Mouse (Mus musculus) CH12.LX (cell line): ENCODE measurements around the gene Atp5mpl. TPM values are rescaled to one million over a fixed set of nuclear protein-coding genes. Genes with fewer than 3 reads are reported as not detected.

Experiments
- DNase-seq: peaks from one replicate; pipeline ENCODE4 v3.0.0-alpha.2; 2013; ENCODE audit errors: extremely low read depth
- H3K27ac ChIP-seq: 2 replicates; pipeline ENCODE4 v1.5.1; 2012; ENCODE audit warnings: low read depth, mild to moderate bottlenecking, control low read depth, moderate library complexity; ENCODE audit not compliant: insufficient read depth
- H3K27me3 ChIP-seq: replicated peaks from 2 replicates; pipeline ENCODE3; 2012; ENCODE audit warnings: inconsistent platforms
- H3K36me3 ChIP-seq, 2 experiments: replicated peaks in 1 of 2; 2 replicates each; pipeline versions ENCODE3 to v1.6.1; 2012; ENCODE audit warnings: inconsistent platforms in 1 of 2, low read length in 1 of 2, mild to moderate bottlenecking in 1 of 2, mixed read lengths in 1 of 2, moderate library complexity in 1 of 2; ENCODE audit not compliant: control insufficient read depth in 1 of 2, insufficient read depth in 1 of 2
- H3K4me1 ChIP-seq, 2 experiments: 2 replicates each; pipeline ENCODE4 v1.6.1; 2012; ENCODE audit warnings: inconsistent platforms in 1 of 2, moderate library complexity in 1 of 2; ENCODE audit not compliant: insufficient read depth in 2 of 2, control insufficient read depth in 1 of 2
- H3K4me2 ChIP-seq: 2 replicates; pipeline ENCODE4 v1.6.1; 2012; ENCODE audit warnings: low read depth, mild to moderate bottlenecking, control low read depth; ENCODE audit not compliant: poor library complexity, insufficient read depth, severe bottlenecking
- H3K4me3 ChIP-seq, 3 experiments: fragments of 150-350 bp in 1 of 3; sonication (generic) in 1 of 3; replicated peaks in 1 of 3; 2 replicates each; pipeline versions ENCODE3 to v1.5.1; 2011 to 2012; ENCODE audit warnings: low read depth in 2 of 3, low read length in 2 of 3, mild to moderate bottlenecking in 2 of 3, moderate library complexity in 2 of 3, control low read depth in 1 of 3, improper control_type of control experiment in 1 of 3, inconsistent platforms in 1 of 3, mixed read lengths in 1 of 3; ENCODE audit not compliant: poor library complexity in 1 of 3
- H3K79me2 ChIP-seq: replicated peaks from 2 replicates; pipeline ENCODE4 v1.6.1; 2012; ENCODE audit warnings: mild to moderate bottlenecking, moderate library complexity; ENCODE audit not compliant: control insufficient read depth, poor library complexity, insufficient read depth, severe bottlenecking; ENCODE audit errors: extremely low read depth
- H3K9ac ChIP-seq: 2 replicates; pipeline ENCODE4 v1.6.1; 2012; ENCODE audit warnings: low read depth, mild to moderate bottlenecking, control low read depth, moderate library complexity; ENCODE audit not compliant: insufficient read depth
- H3K9me3 ChIP-seq: replicated peaks from 2 replicates; pipeline ENCODE3; 2012; ENCODE audit warnings: low read length, inconsistent platforms, mixed read lengths
- BHLHE40 ChIP-seq: IDR thresholded peaks from 2 replicates; pipeline ENCODE4 v1.6.1; 2011; ENCODE audit warnings: mild to moderate bottlenecking, low read depth, low read length, improper control_type of control experiment
- CHD1 ChIP-seq: IDR thresholded peaks from 2 replicates; pipeline ENCODE4 v1.6.1; 2012; ENCODE audit warnings: low read depth, low read length, improper control_type of control experiment, inconsistent platforms
- E2F4 ChIP-seq: IDR thresholded peaks from 2 replicates; pipeline ENCODE4 v1.6.1; 2011; ENCODE audit warnings: low read depth, low read length, improper control_type of control experiment; ENCODE audit not compliant: insufficient replicate concordance
- ETS1 ChIP-seq: conservative IDR thresholded peaks from 2 replicates; pipeline ENCODE4 v1.6.1; 2012; ENCODE audit warnings: low read depth, mild to moderate bottlenecking, inconsistent platforms, low read length, improper control_type of control experiment, moderate library complexity
- GABPA ChIP-seq: IDR thresholded peaks from 2 replicates; pipeline ENCODE4 v1.6.1; 2012; ENCODE audit warnings: low read depth, low read length, improper control_type of control experiment, inconsistent platforms; ENCODE audit not compliant: insufficient replicate concordance
- HCFC1 ChIP-seq: IDR thresholded peaks from 2 replicates; pipeline ENCODE4 v1.6.1; 2012; ENCODE audit warnings: low read depth, mild to moderate bottlenecking, inconsistent platforms, low read length, improper control_type of control experiment
- IRF4 ChIP-seq: IDR thresholded peaks from 2 replicates; pipeline ENCODE4 v1.6.1; 2014; ENCODE audit warnings: low read depth, mild to moderate bottlenecking, inconsistent platforms, low read length, improper control_type of control experiment
- JUN ChIP-seq: IDR thresholded peaks from 2 replicates; pipeline ENCODE4 v1.6.1; 2011; ENCODE audit warnings: low read depth, mild to moderate bottlenecking, low read length, improper control_type of control experiment, moderate library complexity; ENCODE audit not compliant: insufficient read depth
- JUND ChIP-seq: conservative IDR thresholded peaks from 2 replicates; pipeline ENCODE4 v1.6.1; 2011; ENCODE audit warnings: low read depth, low read length, improper control_type of control experiment
- MAFK ChIP-seq: IDR thresholded peaks from 2 replicates; pipeline ENCODE4 v1.6.1; 2011; ENCODE audit warnings: low read length, improper control_type of control experiment; ENCODE audit not compliant: insufficient replicate concordance
- MAZ ChIP-seq: IDR thresholded peaks from 2 replicates; pipeline ENCODE4 v1.6.1; 2012; ENCODE audit warnings: low read depth, mild to moderate bottlenecking, inconsistent platforms, low read length, improper control_type of control experiment, moderate library complexity
- MEF2A ChIP-seq: IDR thresholded peaks from 2 replicates; pipeline ENCODE4 v1.6.1; 2014; ENCODE audit warnings: low read depth, mild to moderate bottlenecking, inconsistent platforms, low read length, improper control_type of control experiment, borderline replicate concordance
- NELFE ChIP-seq: IDR thresholded peaks from 2 replicates; pipeline ENCODE4 v1.6.1; 2011; ENCODE audit warnings: low read depth, low read length, improper control_type of control experiment
- POLR2AphosphoS2 ChIP-seq: IDR thresholded peaks from 2 replicates; pipeline ENCODE4 v1.6.1; 2011; ENCODE audit warnings: low read depth, low read length, improper control_type of control experiment
- RAD21 ChIP-seq: IDR thresholded peaks from 2 replicates; pipeline ENCODE4 v1.6.1; 2011; ENCODE audit warnings: low read depth, mild to moderate bottlenecking, low read length, improper control_type of control experiment, moderate library complexity
- RCOR1 ChIP-seq: conservative IDR thresholded peaks from 2 replicates; pipeline ENCODE4 v1.6.1; 2012; ENCODE audit warnings: low read depth, mild to moderate bottlenecking, inconsistent platforms, low read length, improper control_type of control experiment
- SIN3A ChIP-seq: IDR thresholded peaks from 2 replicates; pipeline ENCODE4 v1.6.1; 2012; ENCODE audit warnings: low read length, improper control_type of control experiment, inconsistent platforms
- SMC3 ChIP-seq: IDR thresholded peaks from 2 replicates; pipeline ENCODE4 v1.6.1; 2011; ENCODE audit warnings: low read depth, low read length, improper control_type of control experiment
- TBP ChIP-seq: conservative IDR thresholded peaks from 2 replicates; pipeline ENCODE4 v1.6.1; 2011; ENCODE audit warnings: low read depth, low read length, improper control_type of control experiment
- TCF12 ChIP-seq: IDR thresholded peaks from 2 replicates; pipeline ENCODE4 v1.6.1; 2014; ENCODE audit warnings: low read depth, mild to moderate bottlenecking, inconsistent platforms, low read length, improper control_type of control experiment
- ZMIZ1 ChIP-seq: IDR thresholded peaks from 2 replicates; pipeline ENCODE4 v1.6.1; 2012; ENCODE audit warnings: low read depth, mild to moderate bottlenecking, inconsistent platforms, low read length, improper control_type of control experiment
- ZNF384 ChIP-seq: IDR thresholded peaks from 2 replicates; pipeline ENCODE4 v1.6.1; 2012; ENCODE audit warnings: low read depth, low read length, improper control_type of control experiment, inconsistent platforms
- dilution Hi-C: fragments of 300-500 bp; cut with MboI; formaldehyde crosslinking; loops from 2 replicates; pipeline ENCODE4 v1.14.3; 2020; ENCODE audit warnings: low sequenced_read_pairs; ENCODE audit not compliant: extremely low pct_unique_long_range_greater_than_20kb, extremely low pct_ligation_motif_present
- in situ Hi-C: fragments of 300-500 bp; cut with MboI; formaldehyde crosslinking; loops from 3 replicates; pipeline ENCODE4 v1.14.3; 2019; ENCODE audit warnings: low sequenced_read_pairs, low pct_ligation_motif_present, low pct_unique_long_range_greater_than_20kb, mixed read lengths
- polyA plus RNA-seq: library from polyadenylated mRNA; unstranded; fragments of >175 nt; gene quantifications from 2 replicates; pipeline ENCODE4 v1.2.1, GENCODE M21; 2012; ENCODE audit warnings: low read depth; ENCODE audit not compliant: insufficient read length
- total RNA-seq, 2 experiments: library from RNA; depleted of rRNA; stranded (reverse); fragments of 300-350 nt in 1 of 2; fragments of >200 nt in 1 of 2; gene quantifications; 2 replicates each; pipeline ENCODE4 v1.2.3; 2012 to 2014

Gene Atp5mpl
- total and polyA plus RNA-seq, 3 experiments, result 164 to 669 (median 224) TPM

DNA sequence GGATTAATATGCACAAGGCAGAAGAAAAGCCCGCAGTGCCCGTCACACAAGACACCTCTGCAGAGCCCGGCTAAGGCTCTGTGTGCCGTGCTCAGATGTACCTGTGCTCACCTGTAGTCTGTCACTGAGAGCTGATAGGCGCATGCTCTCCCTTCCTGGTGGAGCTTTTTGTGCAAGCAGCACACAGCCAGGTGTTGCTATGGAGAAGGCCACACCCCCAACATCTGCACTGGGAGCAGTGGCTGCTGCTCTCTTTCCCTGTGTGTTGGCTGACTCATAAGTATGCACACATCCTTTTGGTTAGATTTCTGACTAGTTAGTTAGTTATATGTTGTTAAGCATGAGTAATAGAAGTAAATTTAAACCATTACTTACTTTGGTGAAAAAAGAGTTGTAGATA, 25.8 kb upstream of the Atp5mpl start:
- H3K4me1 ChIP-seq, result no peaks in the 10 kb centered on the region
- DNase-seq, result no peak
- H3K27me3 ChIP-seq, result peaks cover 38% of the 10 kb centered on the region
- no peak overlapping the region for H3K4me2 ChIP-seq
- TF ChIP-seq RCOR1 (no peak), IRF4 (no peak), SIN3A (no peak), SMC3 (no peak), ZNF384 (no peak), JUN (no peak), BHLHE40 (no peak), GABPA (no peak), E2F4 (no peak)
- H3K79me2 ChIP-seq, result no peaks in the 10 kb centered on the region
- peaks cover 18% of the 10 kb centered on the region for H3K9me3 ChIP-seq
- no peak overlapping the region for H3K4me3 ChIP-seq
- dilution Hi-C loops, result no loop called here
- no peak overlapping the region for H3K9ac ChIP-seq
- no peaks in the 10 kb centered on the region for H3K36me3 ChIP-seq
- no peak overlapping the region for H3K27ac ChIP-seq
- in situ Hi-C loops, result no loop called here

DNA sequence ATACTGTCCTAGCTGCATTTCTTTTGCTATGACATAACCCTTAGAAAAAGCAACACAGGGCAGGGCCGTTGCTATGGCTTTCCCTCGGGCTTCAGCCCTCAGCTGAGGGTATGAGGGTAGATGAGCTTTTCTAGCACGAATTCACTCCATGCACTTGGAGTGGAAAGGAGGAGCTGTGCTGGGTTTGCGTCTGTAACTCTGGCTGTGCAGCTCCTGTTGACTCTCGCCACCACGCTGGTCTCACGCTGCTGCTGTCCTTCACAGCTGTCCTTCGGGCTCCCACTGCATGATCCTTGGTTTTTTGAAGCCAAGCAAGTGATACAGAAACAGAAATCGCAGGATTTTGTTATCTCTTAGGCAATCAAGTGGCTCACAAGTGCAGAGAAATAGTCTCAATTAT, 20.0 kb upstream of the Atp5mpl start:
- in situ Hi-C loops, result no loop called here

More for the DNA sequence above, 20.0 kb upstream of the Atp5mpl start:
- Histone ChIP-seq H3K4me1 (peaks cover 2 to 11% of the 10 kb centered on the region in 2 experiments; a peak in 2 of 4 replicates), H3K9me3 (no peaks in the 10 kb centered on the region), H3K36me3 (no peaks in the 10 kb centered on the region), H3K4me2 (no peak overlapping the region), H3K27ac (no peak overlapping the region), H3K27me3 (peaks cover 43% of the 10 kb centered on the region), H3K79me2 (no peaks in the 10 kb centered on the region), H3K9ac (no peak overlapping the region), H3K4me3 (no peak overlapping the region)
- no peak for DNase-seq
- dilution Hi-C loops, result no loop called here
- TF ChIP-seq TCF12 (no peak), ETS1 (no peak), ZMIZ1 (no peak), TBP (no peak), POLR2AphosphoS2 (no peak), MAFK (no peak), JUN (no peak), GABPA (no peak), CHD1 (no peak), HCFC1 (no peak), RAD21 (no peak), MAZ (no peak), MEF2A (no peak), SMC3 (no peak), E2F4 (no peak), NELFE (no peak), JUND (no peak)
